Mouse (Mus musculus): ENCODE data around the gene Sys1. TPM values are rescaled to one million over a fixed set of nuclear protein-coding genes. Genes with fewer than 3 reads are reported as not detected.

Gene Sys1
- polyA plus RNA-seq, 1 experiment from 2014 or later: 33.2 TPM

- ATAC-seq (ENCODE audit: low read depth): peak; percentile 78
- DNase-seq: peak; percentile 15
- H3K4me1 ChIP-seq (replicated peaks): peaks cover 17% of the 10 kb centered on the region
- H3K27me3 ChIP-seq: peaks cover 53% of the 10 kb centered on the region
- no peaks in the 10 kb centered on the region for H3K36me3 ChIP-seq
- peak overlapping the region; percentile 45 for H3K4me2 ChIP-seq
- H3K9me3 ChIP-seq (replicated peaks): no peaks in the 10 kb centered on the region
- peak overlapping the region; percentile 58 for H3K4me3 ChIP-seq (replicated peaks)
- H3K27ac ChIP-seq: peak overlapping the region; percentile 13; the same call in 1 of the 2 replicates
- WGBS (ENCODE audit: insufficient replicate concordance): 2% methylated on average over 26 of the region's 26 CpGs
- peak overlapping the region; percentile 68 for H3K9ac ChIP-seq
Observed at GRCm38 (mm10) chr2:164443051-164443437, 13.7 kb upstream of the Sys1 start.

DNA sequence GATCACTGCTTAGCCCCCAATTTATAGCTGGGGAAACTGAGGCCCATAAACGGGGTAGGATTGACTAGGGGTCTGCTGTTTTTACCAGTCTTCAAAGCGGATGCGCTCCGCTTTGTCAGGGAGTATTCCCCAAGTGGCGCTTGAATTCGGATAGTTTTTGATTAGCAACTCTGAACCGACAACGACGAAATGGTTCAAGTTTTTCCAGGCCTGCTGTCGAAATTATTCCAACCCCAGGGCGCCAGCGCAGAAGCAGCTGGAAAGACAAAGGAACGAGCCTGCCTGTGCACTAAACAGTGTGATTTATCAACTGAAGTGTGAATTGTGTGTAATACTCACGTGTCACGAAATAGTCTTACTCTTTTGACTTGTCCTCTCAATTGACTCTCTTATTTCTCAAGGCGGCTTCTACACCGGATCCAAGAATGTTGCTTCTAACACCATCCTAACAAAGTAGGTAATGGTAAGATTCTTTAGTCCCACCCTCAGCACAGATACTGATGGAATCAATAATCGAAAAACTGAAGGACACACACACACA lies 13.2 kb upstream of the Sys1 start, which contains the start of gene Sdc4:
Sdc4 (minus strand) TSS at position 428 of the 541 bp plus-strand sequence.
- ATAC-seq (ENCODE audit: low read depth) (no peak), DNase-seq (no peak)
- Histone ChIP-seq H3K4me1 (replicated peaks) (peaks cover 17% of the 10 kb centered on the region), H3K4me2 (peak within 1 kb of the TSS; percentile 45), H3K9ac (peak within 1 kb of the TSS; percentile 68), H3K27ac (peak within 1 kb of the TSS; percentile 13; the same call in 1 of the 2 replicates), H3K36me3 (no peaks in the 10 kb centered on the region), H3K4me3 (replicated peaks) (peak within 1 kb of the TSS; percentile 58), H3K27me3 (peaks cover 53% of the 10 kb centered on the region), H3K9me3 (replicated peaks) (no peaks in the 10 kb centered on the region)
- WGBS (ENCODE audit: insufficient replicate concordance): 12% methylated on average over 18 of the region's 18 CpGs

DNA sequence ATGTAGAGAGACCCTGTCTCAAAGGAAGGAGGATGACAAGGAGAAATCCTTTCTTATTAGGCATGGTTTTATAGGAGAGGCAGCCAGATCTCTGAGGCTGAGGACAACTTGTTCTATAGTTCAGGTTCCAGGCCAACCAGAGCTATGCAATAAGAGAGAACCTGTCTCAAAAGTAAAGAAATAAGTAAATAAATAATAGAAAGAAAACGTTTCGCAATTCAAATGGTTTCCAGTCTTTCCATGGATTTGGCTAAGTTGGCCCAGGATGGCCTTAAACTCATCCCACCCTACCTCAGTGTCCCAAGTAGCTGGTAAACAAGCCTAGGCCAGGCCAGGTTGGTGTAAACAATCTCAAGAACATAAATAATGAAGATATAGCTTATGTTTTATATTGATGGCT lies 12.1 kb upstream of the Sys1 start:
- Histone ChIP-seq H3K9ac (no peak overlapping the region), H3K9me3 (replicated peaks) (no peaks in the 10 kb centered on the region), H3K36me3 (no peaks in the 10 kb centered on the region), H3K27me3 (peaks cover 53% of the 10 kb centered on the region), H3K4me1 (replicated peaks) (peaks cover 10% of the 10 kb centered on the region), H3K27ac (no peak overlapping the region), H3K4me3 (replicated peaks) (no peak overlapping the region), H3K4me2 (no peak overlapping the region)
- WGBS (ENCODE audit: insufficient replicate concordance): 54% methylated on average over 2 of the region's 2 CpGs
- ATAC-seq (ENCODE audit: low read depth) (no peak), DNase-seq (no peak)

DNA sequence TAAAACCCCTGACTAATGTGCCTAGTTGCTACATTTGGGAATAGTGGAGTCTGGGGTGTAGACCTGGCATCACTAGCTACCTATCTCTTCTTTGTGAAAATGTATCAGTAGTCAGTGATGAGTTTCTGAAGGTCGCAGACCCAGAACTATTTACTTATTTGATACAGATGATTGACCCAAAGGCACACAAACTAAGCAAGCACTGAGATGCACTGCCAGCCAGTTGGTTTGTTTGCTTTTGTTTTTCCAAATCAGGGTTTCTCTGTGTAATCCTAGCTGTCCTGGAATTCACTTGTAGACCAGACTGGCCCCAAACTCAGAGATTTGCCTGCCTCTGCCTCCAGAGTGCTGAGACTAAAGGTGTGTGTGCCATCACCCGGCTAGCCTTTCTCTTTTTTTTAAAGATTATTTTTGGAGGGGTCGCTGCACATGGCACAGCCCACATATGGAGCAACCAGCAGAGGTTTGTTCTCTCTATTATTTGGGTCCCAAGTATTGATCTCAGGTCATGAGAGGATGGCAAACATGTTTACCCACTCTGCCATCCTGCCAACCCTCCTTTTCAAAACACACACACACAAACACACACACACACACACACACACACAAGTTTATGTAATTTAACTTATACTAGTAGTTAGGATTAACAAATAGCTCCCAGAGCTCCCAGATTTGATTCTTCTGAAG lies 11.2 kb upstream of the Sys1 start:
- DNase-seq (no peak), ATAC-seq (ENCODE audit: low read depth) (no peak)
- H3K27ac ChIP-seq: peak overlapping the region; percentile 29; the same call in 1 of the 2 replicates
- no peak overlapping the region for H3K9ac ChIP-seq
- peaks cover 5% of the 10 kb centered on the region for H3K4me1 ChIP-seq (replicated peaks)
- H3K4me2 ChIP-seq: no peak overlapping the region
- H3K36me3 ChIP-seq: no peaks in the 10 kb centered on the region
- no peaks in the 10 kb centered on the region for H3K9me3 ChIP-seq (replicated peaks)
- H3K27me3 ChIP-seq: peaks cover 50% of the 10 kb centered on the region
- WGBS (ENCODE audit: insufficient replicate concordance): 55% methylated on average over 3 of the region's 3 CpGs
- H3K4me3 ChIP-seq (replicated peaks): no peak overlapping the region

DNA sequence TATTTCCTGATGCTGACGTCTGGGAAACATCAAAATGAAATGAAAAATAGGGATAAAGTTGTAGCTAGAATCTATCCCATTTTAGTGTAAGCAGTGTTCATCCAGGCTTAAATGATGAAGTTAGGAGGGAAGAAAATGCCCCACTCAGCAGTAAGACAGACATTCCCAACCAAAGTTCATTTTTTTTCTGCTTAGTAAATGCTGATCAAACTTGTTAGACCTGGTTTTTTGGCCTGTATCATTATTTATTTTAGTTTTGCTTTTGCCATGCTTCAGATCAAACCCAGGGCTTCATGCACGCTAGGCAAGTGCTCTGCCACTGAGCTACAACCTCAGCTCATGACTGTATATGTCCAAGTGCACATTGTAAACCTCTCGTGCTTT lies 10.7 kb upstream of the Sys1 start:
- ATAC-seq (ENCODE audit: low read depth): no peak
- H3K4me1 ChIP-seq (replicated peaks): peaks cover 2% of the 10 kb centered on the region; the same call in 1 of the 2 replicates
- no peak overlapping the region for H3K27ac ChIP-seq
- H3K4me3 ChIP-seq (replicated peaks): no peak overlapping the region
- H3K27me3 ChIP-seq: peaks cover 46% of the 10 kb centered on the region
- H3K9ac ChIP-seq: no peak overlapping the region
- H3K36me3 ChIP-seq: no peaks in the 10 kb centered on the region
- no peak overlapping the region for H3K4me2 ChIP-seq
- 49% methylated on average over 3 of the region's 3 CpGs for WGBS (ENCODE audit: insufficient replicate concordance)
- no peak for DNase-seq
- no peaks in the 10 kb centered on the region for H3K9me3 ChIP-seq (replicated peaks)

DNA sequence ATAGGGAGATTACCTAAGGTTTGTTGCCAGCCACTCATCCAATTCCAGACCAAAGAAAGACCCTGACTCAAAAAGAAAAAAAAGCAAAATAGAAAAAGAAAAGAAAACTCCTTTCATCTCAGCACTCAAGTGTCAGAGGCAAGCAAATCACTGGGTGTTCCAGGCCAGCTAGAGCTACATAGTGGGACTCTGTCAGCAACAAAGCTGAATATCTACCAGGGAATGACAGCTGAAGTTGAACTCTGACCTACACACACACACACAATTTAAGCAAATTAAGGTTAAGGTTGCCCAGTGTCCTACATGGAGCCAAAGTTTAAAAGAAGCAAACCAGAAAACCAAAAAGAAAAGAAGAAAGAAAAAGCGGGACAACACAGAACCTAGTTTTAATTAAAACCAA lies 8.6 kb upstream of the Sys1 start:
- Histone ChIP-seq H3K9ac (no peak overlapping the region), H3K4me3 (replicated peaks) (no peak overlapping the region), H3K36me3 (no peaks in the 10 kb centered on the region), H3K27me3 (peaks cover 28% of the 10 kb centered on the region), H3K4me1 (replicated peaks) (no peaks in the 10 kb centered on the region; the same call in 1 of the 2 replicates), H3K9me3 (replicated peaks) (no peaks in the 10 kb centered on the region), H3K4me2 (no peak overlapping the region), H3K27ac (no peak overlapping the region)
- ATAC-seq (ENCODE audit: low read depth): no peak
- DNase-seq: no peak
- WGBS (ENCODE audit: insufficient replicate concordance): 71% methylated on average over 1 of the region's 1 CpGs

- peaks cover 20% of the 10 kb centered on the region for H3K27me3 ChIP-seq
- no peak overlapping the region for H3K4me3 ChIP-seq (replicated peaks)
- ATAC-seq (ENCODE audit: low read depth) (no peak), DNase-seq (no peak)
- no peak overlapping the region for H3K27ac ChIP-seq
- H3K9me3 ChIP-seq (replicated peaks): no peaks in the 10 kb centered on the region
- no peaks in the 10 kb centered on the region; the same call in 1 of the 2 replicates for H3K4me1 ChIP-seq (replicated peaks)
- 63% methylated on average over 5 of the region's 5 CpGs for WGBS (ENCODE audit: insufficient replicate concordance)
- H3K9ac ChIP-seq: no peak overlapping the region
- no peak overlapping the region for H3K4me2 ChIP-seq
- no peaks in the 10 kb centered on the region for H3K36me3 ChIP-seq
Observed at GRCm38 (mm10) chr2:164448921-164449320, 7.8 kb upstream of the Sys1 start.

DNA sequence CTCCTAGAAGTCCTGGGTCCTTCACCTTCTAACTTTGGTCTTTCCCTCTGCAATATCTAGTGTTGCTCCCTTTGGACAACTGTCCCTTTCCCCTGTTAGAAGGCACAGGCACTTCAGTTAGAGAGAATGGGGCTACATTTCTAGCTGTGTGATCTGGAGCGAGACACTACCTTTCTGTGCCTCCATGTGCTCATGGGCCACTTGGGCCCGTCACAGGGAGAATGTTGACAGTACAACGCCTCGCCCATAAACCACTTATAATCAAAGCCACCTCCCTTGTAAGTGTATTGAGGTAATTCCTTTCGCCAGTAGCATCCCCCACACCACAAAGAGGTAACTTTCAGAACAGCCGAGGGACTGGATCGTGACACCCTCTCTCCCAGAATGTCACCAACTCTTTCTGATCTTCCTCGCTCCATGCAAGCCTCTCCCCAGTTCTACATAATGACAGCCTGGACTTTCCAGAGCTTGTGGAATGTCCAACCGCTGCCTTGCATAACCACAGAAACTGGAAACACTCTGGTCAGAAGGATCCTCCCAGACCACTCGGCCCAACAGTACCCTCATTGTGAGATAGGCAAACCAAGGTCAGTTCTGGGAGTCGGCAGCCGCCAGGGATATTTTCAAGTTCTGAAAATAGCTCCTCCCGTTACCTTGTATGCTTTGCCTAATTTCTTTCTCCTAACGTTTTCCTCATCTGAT lies 7.3 kb upstream of the Sys1 start:
- no peak overlapping the region for H3K9ac ChIP-seq
- WGBS (ENCODE audit: insufficient replicate concordance): 70% methylated on average over 14 of the region's 14 CpGs
- peaks cover 1% of the 10 kb centered on the region; the same call in 1 of the 2 replicates for H3K4me1 ChIP-seq (replicated peaks)
- H3K4me2 ChIP-seq: no peak overlapping the region
- DNase-seq (no peak), ATAC-seq (ENCODE audit: low read depth) (no peak)
- no peaks in the 10 kb centered on the region for H3K36me3 ChIP-seq
- H3K27ac ChIP-seq: no peak overlapping the region
- H3K9me3 ChIP-seq (replicated peaks): no peaks in the 10 kb centered on the region
- peaks cover 14% of the 10 kb centered on the region for H3K27me3 ChIP-seq
- no peak overlapping the region for H3K4me3 ChIP-seq (replicated peaks)

DNA sequence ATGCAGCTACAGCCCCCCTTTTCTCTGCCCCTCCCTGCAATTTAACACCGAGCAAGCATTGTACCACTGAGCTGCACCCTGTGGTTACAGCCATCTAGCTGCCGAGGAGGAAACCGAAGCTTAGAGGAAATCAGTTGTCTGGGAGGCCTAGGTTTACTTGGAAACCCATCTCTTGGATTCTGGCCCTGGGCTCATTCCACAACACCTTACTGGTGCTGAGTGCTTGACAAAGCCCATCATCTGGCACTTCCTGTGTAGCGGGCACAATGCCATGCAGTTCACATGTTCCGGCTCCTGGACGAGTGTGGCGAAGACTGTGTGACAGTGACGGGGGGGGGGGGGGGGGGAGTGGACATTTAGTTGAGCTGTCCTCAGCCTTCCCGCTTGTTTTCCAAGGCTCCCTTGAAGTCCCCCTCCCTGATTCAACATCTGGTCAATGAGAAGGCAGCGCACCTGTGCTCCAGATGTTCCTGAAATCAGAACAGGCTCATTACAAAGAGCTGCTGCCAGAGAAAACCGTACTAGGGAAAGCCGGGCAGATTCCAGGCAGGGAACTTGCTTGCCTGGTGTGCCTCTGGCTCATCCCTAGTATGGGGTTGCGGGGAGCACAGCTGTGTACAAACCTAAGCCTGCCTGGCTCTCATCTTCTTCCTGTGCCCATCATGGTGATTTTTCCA lies 4.6 kb upstream of the Sys1 start:
- Histone ChIP-seq H3K27ac (no peak overlapping the region), H3K27me3 (0 out of 2 replicates have a peak, but pooled peaks cover 3% of the 10 kb centered on the region), H3K9ac (no peak overlapping the region), H3K9me3 (replicated peaks) (no peaks in the 10 kb centered on the region), H3K4me1 (replicated peaks) (peaks cover 24% of the 10 kb centered on the region; the same call in 1 of the 2 replicates), H3K36me3 (no peaks in the 10 kb centered on the region), H3K4me2 (no peak overlapping the region), H3K4me3 (replicated peaks) (no peak overlapping the region)
- ATAC-seq (ENCODE audit: low read depth): no peak
- 43% methylated on average over 13 of the region's 13 CpGs for WGBS (ENCODE audit: insufficient replicate concordance)
- DNase-seq: no peak

GRCm38 (mm10) chr2:164453047-164453757 lies 3.6 kb upstream of the Sys1 start:
- H3K4me2 ChIP-seq: no peak overlapping the region
- H3K9me3 ChIP-seq (replicated peaks): no peaks in the 10 kb centered on the region
- H3K36me3 ChIP-seq: no peaks in the 10 kb centered on the region
- H3K27ac ChIP-seq: no peak overlapping the region
- no peak overlapping the region for H3K9ac ChIP-seq
- no peak for DNase-seq
- H3K4me3 ChIP-seq (replicated peaks): no peak overlapping the region
- no peak for ATAC-seq (ENCODE audit: low read depth)
- peaks cover 24% of the 10 kb centered on the region; the same call in 1 of the 2 replicates for H3K4me1 ChIP-seq (replicated peaks)
- H3K27me3 ChIP-seq: 0 out of 2 replicates have a peak, but pooled peaks cover 3% of the 10 kb centered on the region
- 63% methylated on average over 14 of the region's 14 CpGs for WGBS (ENCODE audit: insufficient replicate concordance)
